Mouse (Mus musculus): ENCODE data around the gene Frmd4a. TPM values are rescaled to one million over a fixed set of nuclear protein-coding genes. Genes with fewer than 3 reads are reported as not detected.

Frmd4a gene
- total RNA-seq (2021): 10 to 100 TPM; 51.3 to 52.7 TPM

DNA sequence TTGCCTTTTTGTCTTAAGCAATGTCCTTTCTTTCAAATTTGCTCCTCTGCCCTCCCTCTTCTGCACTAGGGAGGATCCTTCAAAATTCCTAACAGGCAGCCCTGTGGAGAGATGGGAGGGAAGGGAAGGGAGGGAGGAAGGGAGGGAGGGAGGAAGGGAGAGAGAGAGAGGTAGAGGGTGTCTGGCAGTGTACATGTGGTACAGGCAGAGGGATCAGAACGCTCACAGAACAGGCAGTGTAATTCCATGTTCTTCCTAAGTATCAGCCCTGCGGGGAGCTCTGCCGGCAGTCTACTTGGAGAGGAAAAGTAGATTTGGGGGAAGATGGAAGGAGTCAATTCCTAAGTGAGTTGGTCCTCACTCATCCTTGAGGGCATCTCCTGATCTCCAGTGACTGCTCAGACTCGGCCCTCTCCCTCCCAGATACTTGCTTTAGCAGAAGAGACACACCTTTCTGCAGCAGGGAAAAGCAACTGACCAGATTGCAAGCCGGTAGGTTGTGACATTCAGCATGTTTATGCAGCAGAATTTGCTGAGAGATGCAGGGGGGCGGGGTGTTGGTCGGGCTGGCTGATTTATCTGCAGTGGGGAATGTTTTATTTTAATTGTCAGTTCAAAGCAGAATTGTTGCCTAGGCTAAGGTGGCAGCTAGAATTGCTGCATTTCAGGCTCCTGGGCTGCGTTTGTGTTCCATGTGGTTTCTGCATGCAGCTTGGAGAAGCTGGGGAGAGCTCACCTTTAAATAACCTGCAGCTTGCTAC, at the start of gene Frmd4a:
Gene Frmd4a (plus strand): TSS at position 190 of the 761 bp plus-strand sequence.
- DNase-seq: no peak

DNA sequence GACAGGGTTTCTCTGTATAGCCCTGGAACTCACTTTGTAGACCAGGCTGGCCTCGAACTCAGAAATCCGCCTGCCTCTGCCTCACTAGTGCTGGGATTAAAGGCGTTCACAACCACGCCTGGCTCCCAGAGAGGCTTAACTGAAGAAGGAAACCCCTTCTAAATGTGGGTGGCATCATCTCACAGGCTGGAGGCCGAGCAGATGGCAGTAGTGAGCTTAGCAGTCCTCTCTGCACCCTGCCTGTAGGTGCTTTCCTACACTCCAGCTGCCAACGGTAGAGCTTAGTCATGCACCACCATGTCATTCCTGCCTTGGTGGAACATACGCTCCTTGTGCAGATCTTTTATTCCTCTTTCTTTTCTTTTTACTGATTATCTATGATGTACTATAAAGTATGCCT, 28.6 kb upstream of the Frmd4a start:
- DNase-seq: no peak

DNA sequence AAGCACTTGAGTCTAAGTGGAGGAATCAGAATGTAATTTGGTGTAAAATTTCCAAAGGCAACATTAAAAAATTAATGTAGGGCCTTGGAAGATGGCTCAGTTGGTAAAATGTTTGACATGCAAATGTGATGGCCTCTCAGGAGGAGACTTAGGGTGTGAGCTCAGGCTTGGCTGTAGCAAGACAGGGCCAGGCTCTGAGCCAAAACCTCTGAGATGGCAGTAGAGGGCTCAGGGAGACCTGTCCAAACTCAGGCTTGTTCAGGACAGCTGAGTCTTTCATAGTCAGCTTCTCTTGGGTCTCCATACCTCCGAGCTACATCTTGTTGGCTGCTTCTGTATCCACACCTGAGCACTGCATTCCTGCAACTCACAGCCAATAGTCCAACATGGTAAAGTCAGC, 27.1 kb upstream of the Frmd4a start:
- no peak for DNase-seq

DNA sequence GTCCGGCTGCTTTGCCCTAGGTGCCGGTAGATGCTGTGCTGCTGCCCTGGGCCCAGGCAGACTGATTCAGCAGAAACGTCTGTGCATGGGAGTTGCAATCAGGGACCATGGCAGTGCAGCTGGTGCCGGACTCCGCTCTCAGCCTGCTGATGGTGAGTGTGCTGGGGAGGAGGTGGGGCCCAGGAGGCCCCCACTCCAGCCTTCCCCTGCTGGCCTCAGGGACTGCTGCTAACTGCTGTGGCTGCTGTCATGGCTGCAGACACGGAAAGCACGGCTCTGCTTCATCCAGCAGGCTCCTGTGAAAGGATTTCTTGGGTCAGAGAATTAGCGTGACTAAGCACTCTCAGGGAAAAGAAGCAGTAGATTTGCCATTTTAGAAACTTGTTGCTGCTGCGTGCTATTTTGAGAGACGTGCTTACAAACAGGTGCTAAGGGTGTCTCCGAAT, 937 bp downstream of the Frmd4a start:
- DNase-seq: peak; percentile 5

DNA sequence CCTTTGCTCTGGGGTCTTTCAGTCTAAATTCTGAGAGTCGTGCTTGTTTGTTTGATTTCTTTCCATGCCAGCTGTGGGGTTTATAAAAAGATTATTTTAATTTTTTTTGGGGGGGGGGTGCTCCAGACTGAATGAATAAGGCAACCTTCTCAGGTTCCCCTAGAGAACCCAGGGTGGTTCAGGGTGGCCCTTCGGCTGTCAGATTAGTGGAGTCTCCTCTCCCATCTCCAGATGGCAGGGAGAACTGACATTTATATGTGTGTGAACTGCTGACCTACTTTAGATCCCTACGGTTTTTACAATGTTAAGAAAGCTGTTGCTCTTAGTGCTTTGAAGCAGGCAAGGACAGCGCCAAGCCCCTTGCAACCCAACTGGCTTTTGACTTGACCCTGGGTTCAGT, 1.4 kb downstream of the Frmd4a start:
- DNase-seq: no peak

DNA sequence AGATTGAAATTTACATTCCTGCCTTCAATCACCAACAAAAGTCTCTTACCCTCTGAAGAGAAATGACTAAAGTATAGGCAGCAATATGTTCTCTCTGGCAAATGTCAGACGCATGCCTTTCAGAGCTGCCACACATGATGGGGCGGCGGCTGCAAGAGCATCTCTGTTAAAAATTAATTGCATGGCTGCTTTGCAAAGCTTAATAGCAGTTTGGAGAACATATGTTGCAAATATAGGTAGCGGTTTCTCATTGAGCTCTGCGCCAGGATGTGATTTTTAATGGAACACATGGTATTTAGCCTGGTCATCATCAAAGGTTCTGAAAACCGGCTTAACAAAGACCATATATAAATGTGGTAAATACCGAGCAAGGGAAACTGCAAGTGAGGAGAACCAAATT, 7.4 kb downstream of the Frmd4a start:
- DNase-seq: no peak

DNA sequence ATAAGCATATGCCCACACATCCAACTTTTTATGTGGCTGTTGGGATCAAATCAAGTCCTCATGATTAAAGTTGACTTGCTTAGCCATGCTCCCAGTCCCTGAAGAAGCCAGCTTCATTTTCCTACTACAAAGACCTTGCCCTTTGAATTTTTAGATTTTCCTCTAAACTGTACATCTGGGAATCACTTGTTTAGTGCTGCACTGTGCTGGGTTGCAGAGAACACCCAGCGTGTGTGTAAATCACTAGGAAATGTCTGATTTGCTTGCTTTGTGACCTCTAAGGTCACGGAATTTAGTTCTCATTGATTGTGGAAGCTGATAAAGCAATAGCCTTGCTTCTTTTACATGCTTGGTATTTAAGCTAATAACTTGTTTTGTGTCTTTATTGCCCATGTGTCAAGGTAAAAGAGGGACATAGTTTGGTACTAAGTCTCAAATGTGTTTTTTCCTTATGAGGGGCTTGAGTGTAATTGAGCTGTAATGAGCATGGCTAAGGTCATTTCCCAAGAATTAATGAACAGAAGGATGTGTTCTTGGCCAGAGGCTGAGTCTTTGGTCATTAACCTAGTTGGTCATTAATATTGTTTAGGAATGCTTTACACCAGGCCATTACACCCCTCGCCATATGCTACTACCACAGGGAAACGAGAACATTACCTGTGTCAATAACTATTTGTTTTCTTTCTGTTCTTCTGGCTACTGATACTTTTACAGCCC, 11.7 kb downstream of the Frmd4a start:
- no peak for DNase-seq

DNA sequence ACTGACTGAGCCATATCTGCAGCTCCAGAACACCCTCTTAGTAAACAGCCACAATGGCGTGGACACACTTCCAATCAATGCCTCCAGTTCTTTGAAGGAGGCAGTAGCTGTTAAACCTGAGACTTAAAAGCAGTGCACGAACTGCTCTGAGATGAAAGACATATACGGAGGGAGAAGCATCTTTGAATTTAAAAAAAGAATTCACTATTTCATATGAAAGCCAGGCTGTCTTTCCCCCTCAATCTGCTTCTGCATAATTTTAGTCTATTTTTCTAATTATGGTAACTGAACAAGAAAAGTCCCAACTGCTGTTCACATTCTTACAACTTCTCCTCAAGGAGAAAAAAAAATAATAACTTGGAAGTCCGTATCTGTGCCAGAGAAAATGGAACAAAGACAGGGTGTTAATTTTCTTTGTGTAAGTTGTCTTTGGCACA, 18.7 kb downstream of the Frmd4a start:
- no peak for DNase-seq

DNA sequence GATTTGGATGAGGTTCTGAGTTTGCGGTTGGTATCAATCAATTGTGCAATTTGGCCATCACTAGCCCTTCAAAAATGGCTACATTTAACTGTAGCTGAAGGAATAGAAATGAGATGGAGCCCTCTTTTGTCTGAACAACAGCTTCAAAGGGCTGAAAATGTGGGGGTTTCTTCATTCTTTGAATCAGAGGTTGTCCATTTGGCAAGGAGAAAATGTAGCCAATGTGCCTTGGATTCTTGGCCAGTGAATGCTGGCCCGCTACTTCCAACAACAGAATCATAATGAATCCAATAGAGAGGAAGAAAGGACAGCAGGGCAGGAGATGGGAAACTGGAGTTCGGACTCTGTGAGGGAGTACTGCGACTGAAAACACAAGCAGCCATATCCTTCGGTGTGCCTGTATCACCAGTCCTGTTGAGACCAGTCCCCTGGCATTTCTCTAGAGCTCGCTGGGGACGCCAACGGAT, 19.2 kb downstream of the Frmd4a start:
- DNase-seq: no peak

DNA sequence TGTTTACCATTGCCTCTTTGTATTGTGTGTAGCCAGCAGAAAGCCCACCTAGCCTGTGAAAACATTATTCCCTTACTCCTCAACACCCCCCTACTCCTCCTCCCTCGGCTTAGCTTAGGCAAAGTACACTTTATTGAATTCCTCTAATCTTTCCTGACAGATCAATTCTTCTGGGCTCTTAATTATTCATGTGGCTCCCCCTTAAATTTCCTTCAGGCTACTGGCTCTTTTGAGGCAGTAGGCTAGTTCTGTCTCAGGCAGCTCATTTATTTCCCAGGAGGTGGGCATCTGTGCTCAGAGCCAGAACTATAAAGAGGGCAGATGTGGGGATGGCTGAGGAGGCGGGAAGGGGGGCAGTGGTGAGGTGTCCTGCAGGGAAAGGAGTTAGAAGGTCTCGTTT, 24.5 kb downstream of the Frmd4a start:
- DNase-seq: no peak

DNA sequence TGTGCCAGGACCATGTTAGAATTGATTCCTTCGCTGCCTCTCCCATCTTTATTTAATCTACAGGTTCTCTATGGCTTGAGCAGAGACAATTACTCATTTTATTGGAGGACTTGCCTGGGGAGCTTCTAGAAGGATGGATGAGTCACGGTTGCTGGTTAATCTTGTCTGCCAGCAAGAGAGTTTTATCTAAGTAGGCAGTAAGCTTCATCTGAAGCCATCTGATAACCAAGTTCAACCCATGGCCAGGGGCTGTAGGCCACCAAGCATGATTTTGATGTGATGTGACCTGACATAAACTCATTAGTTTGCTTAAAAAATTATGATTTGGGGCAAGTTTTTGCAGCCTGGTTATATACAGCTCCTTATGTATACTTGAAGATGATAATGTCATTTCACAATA, 38.0 kb downstream of the Frmd4a start:
- DNase-seq: no peak

DNA sequence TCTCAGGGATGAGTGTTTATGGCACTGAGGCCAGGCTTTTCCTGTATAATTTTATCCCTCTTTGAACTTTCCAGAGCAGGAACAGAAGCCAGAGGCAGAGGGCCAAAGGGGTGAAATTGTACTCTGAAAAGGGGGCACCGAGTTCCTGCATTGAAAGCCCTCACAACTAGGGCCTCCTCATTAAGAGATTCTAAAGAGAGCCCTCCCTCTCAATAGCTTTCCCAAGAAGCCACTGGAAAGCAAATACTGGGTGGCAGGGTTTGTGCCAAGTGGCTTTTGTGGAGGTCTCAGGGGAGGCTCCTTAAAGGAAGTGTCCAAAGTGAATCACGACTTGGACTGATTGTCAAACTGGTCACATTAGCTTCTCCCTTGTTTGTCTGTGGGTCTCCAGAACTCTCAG, 43.2 kb downstream of the Frmd4a start:
- DNase-seq: no peak

DNA sequence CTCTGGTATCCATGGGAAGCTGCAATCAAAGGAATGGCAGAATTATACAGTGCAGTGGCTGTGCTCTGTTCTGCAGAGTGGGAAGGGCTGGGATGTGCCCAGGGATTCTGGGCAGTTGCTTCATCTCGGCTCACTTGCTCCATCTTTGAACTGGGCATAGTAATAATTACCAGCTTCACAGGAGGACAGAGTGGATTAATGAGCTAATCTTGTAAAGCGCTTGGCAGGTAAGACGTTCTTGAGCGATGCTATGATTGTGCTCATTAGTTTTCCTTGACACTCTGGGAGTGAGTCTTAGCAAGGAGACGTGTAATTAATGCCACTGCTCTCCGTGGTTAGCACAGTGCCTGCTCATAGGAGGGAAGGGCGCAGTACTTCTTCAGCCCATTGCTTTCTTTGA, 54.3 kb downstream of the Frmd4a start:
- DNase-seq: no peak

DNA sequence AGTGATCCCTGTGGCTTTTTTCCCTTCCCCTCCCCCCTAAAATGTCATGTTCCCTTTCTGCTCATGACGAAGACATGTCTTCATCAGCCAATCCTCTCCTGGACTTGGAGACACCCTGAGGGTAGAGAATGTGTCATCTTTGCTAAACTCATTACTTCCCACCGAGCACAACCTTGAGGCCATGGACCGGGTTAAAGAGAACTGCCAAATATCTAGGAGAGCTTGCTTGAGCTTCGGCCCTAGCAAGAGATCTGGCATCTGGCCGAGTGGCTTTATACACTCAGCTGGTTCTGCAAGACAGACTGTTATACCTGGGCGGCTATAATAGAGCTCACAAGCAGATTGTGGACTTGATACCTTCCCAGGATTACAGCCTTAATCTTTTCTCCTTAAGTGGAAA, 66.4 kb downstream of the Frmd4a start:
- DNase-seq: no peak

DNA sequence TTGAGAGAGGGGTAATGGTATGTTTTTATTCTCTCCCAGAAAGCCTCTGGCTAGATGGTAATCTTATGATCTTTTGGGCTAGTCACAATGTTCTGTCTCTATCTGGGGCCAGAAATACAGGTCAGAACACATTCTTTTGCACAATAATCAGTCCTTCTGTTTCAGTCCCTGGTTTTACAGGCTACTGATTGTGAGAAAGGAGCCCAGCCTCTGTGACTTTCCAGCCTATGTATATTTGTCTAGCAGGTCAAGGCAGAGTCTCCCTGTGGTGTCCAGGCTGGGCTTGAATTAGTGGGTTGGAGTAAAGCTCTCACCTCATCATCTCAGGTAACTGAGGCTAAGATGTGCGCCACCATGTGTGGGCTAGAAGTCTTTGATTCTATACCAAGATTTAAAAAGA, 80.1 kb downstream of the Frmd4a start:
- DNase-seq: no peak

DNA sequence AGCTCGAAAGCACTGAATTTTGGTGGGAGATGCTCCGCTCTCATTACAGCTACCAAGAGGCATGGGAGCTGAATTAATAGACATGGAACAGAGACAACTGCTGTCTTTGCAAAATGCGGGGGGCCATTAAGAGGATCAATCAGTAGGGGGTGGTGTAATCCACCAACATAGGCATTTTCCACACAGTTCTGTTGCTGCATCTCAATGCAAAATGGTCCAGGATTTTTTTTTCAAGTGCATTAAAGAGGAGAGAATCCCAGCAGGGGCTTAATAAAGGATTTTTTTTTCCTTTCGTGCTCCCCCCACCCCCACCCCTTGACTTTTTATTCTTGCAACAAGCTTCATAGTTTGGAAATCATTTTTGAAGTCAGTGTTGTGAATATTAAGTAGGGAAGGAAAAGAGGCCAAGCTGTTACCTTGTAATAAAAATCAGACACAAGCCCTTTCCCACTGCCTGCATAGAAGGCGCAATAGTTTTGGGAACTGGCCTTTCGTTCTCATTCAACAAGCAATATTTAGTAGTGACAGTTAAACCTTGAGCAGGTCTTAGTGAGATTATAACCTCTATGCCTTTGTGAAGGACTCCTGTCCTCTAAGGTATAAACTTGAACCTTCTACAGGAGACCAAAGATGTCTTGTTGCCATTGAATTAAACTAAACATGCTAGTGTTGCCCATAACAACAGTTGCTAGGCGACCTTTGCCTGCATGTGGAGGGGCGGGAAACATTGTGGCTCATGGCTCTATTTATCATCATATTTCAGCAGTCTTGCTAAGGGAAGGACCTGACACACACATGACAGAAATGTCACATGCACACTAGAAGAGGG, 81.6 kb downstream of the Frmd4a start:
- peak; percentile 29 for DNase-seq

DNA sequence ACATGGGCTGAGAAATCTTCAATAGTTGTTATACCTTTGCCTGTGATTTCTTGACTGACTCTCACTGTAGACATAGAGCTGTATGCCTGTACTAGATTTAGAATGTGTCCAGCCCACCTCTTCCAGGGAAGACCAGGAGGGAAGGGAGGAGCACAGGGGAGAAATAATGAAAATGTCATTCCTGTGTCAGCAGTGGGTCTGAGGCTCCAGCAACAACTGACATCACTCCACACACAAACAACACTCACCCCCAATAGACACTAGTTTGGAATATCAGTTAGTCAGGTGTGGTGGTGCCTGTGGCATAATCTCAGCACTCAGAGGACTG, 82.2 kb downstream of the Frmd4a start:
- no peak for DNase-seq

DNA sequence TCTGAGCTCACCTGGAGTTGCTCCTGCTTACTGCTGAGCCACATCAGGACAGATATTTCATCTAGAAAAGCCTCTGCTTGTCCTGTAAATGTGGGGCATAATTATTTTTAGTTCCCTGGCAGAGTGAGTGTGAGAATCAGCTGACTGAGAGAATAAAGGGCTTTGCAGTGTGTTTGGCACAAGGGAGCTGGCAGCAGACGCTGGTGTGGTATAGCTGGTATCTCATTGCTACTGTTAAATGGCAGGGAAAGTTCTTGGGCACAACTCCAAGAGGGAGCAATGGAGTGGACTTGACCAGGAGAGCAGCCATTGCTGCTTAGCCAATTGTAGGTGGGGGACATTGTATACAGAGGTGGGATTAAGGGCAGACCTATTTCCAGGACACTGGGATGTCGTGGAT, 83.9 kb downstream of the Frmd4a start:
- peak; percentile 32 for DNase-seq

DNA sequence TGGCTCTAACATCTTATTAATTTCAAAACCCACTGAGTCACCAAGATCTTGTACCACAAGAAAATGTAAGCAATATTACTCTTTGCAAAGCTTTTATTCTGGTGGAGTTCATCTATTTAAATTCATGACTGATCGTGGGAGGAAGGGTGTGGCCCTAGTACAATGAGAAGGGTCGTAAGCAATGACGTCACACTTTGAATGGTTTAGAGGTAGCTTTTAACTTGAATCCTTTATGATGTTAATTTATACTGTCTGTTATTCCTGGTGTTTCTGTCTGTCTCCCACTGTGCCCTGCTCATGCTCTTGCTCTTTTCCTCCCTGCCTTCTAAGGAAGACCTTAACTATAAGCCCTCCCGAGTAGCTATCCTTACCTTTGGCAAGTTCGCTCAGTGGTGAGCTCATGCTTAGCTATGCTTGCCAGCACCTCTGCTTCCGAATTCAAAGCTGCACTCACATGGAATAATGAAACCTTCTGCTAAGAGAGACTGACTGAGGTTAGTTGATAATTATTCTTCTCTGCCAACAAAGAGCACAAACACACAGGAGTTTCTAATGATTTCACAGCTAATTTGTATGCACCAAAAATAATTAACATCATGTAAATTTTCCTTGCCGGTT, 95.9 kb downstream of the Frmd4a start:
- no peak for DNase-seq

DNA sequence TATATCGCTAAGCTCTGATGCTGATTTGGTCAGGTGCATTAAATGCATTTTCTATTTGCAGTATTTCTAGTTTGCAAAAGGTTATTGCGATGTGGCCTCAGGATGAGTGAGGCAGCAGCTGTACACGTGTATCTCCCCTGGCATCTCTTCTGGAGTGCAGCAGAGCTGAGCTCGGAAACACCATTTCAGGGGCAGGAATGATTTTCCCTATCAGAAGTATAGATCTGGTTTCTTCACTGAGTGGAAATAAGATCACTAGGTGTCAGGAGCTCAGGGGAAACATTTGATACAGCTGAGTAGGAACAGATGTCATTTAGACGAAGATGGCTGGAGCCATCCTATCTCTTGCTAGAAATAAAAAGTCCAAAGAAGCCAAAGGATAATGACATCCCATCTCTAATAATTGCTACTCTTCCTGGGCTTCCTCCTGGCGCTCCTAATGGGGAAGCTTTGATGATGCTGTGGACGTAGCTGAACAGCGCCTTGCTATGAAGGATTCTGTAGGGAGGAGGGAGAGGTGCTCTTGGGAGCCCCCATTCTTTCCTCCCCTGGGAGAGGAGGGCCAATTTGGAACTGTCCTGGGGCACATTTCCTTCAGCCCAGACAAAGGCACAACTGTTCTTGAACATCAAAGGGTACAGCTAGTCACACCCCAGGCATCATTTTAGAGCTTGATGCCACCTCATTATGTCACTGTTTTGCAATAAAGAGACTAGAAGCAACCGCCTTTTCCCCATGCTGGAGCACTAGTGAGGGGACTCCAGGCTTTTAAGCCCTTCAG, 102.4 kb downstream of the Frmd4a start:
- no peak for DNase-seq

DNA sequence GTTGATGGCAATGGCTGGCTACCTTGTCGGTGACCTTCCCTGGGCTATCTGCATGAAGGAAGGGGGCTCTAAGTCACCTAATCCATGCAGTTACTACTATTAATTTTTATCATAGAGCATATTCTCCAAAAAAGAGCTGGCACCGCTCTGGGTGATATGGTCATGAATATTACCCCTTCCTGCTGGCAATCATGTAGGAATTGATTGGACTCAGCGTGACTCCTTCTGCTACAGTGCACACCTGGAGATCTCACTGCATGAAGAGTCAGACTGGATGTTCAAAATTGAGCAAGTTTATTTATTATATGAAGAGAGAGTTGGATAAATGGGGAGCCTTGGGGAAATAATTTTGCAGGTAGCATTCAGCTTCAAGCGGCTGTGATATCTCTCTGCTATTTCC, 113.7 kb downstream of the Frmd4a start:
- DNase-seq: no peak

DNA sequence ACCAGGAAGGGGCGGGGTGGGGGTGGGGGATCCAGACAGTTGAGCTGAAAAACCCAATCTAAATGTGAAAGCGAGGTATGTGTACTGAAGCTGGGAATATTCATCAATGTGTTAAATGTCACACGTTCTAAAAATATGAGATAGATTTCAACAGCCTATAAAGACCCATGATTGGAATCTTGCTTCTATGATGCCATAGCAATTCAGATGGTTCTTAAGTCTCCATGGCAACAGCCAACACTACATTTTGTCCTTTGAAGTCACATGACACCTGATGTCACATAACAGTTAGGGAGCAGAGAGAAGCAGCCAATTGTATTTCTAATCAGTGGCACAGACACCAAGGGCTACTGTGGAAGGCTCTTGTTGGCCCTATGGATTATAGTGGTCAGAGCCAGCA, 120.0 kb downstream of the Frmd4a start:
- DNase-seq: no peak

All from heart, postnatal 4 days (tissue).